Mouse (Mus musculus): ENCODE results near the gene Setd1a.

DNA sequence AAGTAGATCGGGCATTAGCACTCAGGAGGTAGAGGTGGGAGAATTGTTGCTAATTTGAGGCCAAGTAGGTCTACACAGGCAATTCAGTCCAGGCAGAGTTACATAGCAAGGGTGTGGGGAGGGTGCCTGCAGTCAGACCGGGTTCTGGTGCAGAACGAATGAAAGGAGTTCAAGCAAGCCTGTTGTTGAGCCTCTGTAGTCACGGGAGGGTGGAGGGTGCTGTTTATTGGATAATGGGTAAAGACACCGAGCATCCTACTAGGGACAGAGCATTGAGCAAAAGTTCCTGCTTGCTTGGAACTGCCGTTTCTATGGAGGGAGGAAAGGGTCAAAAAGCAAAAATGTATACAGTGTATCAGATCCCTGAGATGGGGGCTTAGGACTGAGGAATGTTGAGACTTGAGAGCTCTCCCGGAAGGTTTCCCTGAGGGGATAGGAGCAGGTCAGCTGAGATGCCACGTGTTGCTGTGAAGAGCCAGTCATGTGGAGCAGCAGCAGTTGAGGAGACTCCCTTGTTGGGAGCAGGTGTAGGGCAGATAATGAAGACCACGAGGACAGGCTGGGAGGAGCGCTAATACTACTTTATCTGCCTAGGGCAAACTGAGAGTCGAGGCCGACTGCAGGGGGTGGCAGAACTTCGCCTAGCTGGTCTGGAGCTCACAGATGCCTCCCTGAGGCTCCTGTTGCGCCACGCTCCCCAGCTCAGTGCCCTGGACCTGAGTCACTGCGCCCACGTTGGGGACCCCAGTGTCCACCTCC is 9.4 kb upstream of the Setd1a start:
- TF ChIP-seq CTCF (IDR thresholded peaks at IDR 0.05; ENCODE audit: borderline replicate concordance, control insufficient read depth, extremely low read depth, insufficient read depth, low read length, poor library complexity): no peak
- no peak for TF ChIP-seq POLR2A (IDR thresholded peaks at IDR 0.05; ENCODE audit: control insufficient read depth, extremely low read depth, insufficient read depth, low read length, poor library complexity)

Data from thymus, adult 2 months (tissue).